Mouse (Mus musculus) CD8-positive naive resting alpha-beta T cell, adult 57 days (primary cell): ENCODE data around the gene Mocs1. TPM values are rescaled to one million over a fixed set of nuclear protein-coding genes. Genes with fewer than 3 reads are reported as not detected.

Source experiments
- total RNA-seq: library from RNA; stranded (reverse); gene quantifications from one replicate; pipeline ENCODE4 v1.2.4, GENCODE M21; 2023

The Mocs1 gene
- 23.3 TPM for total RNA-seq

GRCm38 (mm10) chr17:49428239-49428688 is at the start of gene Mocs1:
Mocs1 (plus strand) TSS chr17:49428362.

Other genes starting within 250 kb of the Mocs1 start
- gene Daam2, start 136.0 kb downstream of the Mocs1 start, total RNA-seq, result not detected
- gene Kif6, start 186.8 kb downstream of the Mocs1 start, total RNA-seq, result not detected